Mouse (Mus musculus): ENCODE data around the gene Gm42420.

Gene Gm42420

DNA sequence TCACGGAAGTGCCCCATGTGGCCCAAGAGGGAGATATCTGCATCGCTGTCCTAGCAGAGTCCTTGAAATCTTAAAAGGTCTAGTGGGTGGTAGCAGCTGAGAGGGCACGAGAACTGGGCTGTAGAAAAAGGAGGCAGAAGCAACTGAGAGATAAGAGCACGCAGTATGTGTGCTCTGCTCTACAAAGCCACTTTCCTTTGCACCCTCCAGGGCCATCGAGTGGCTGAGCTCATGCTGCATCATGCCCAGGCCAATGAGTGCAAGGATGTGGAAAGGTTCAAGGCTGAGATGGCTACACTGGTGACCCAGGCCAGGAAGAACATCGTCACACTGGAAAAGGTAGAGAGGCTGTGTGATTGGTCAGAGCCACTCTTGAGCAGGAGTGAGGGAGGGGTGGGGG is at the start of gene Gm42420:
Gene Gm42420, plus strand, starts transcription at position 237 of the 400 bp plus-strand sequence.
- no peak for DNase-seq (ENCODE audit: low read depth, low spot score)

- no peak for DNase-seq (ENCODE audit: low read depth, low spot score)
Observed at GRCm38 (mm10) chr6:39536621-39537020, 48.9 kb upstream of the Gm42420 start.

GRCm38 (mm10) chr6:39537276-39537675 is 48.3 kb upstream of the Gm42420 start:
- no peak for DNase-seq (ENCODE audit: low read depth, low spot score)

DNA sequence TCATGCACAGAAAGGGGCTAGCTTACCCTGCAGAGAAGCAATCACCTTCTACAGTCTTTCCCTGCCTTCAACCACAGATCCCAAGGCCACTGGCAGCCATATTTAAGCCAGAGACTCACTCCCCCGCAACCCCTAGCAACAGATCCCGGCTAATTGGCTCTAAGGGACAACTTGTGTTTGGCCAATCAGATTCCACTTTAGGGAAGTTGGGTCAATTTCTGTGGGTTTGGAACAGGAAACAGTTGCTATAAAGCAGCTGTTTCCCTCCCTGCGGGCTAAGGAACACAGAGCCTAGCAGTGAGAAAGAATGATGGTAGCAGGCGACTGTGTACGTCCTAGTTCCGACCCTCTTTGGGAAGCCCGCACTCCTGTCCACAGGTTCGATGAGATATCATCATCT is 47.3 kb upstream of the Gm42420 start:
- no peak for DNase-seq (ENCODE audit: low read depth, low spot score)

- no peak for DNase-seq (ENCODE audit: low read depth, low spot score)
Observed at GRCm38 (mm10) chr6:39539679-39540155, 45.8 kb upstream of the Gm42420 start.

DNA sequence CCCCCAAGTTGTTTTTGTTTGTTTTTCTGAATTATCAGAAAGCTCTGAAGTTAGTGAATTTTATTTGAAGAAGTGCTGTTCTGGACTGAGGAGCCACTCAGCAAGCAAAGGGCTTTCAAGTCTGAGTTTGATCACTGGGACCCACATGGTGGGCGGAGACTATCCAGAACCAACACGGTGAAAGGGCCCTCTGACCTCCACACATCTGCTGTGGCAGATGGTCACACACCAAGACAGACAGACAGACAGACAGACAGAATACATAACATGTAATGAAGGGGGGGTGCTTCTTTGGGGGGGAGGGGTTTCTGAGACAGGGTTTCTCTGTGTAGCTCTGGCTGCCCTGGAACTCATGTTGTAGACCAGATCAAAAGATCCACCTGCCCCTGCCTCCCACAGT is 45.0 kb upstream of the Gm42420 start:
- no peak for DNase-seq (ENCODE audit: low read depth, low spot score)

- DNase-seq (ENCODE audit: low read depth, low spot score): peak; percentile 72
Observed at GRCm38 (mm10) chr6:39542631-39543597, 42.6 kb upstream of the Gm42420 start.

- no peak for DNase-seq (ENCODE audit: low read depth, low spot score)
Observed at GRCm38 (mm10) chr6:39543769-39544420, 41.7 kb upstream of the Gm42420 start.

DNA sequence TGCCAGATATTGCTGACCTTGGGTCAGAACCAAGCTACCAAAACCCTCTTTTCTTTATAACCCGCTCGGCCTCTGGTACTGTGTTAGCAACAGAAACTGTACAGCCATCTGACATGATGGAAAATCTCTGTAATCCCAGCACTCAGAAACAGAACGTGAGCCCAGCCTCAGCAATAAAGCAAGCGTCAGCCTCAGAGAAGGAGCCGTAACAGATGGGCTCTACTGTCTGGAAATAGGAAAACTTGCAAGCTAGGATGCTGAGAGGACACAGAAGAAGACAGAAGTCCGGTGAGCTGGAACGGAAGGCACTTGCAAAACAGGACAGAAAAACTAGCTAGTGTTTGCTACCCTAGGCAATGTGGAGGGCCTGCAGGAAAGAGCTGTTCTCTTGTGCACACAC is 40.1 kb upstream of the Gm42420 start:
- no peak for DNase-seq (ENCODE audit: low read depth, low spot score)

GRCm38 (mm10) chr6:39548030-39548429 is 37.5 kb upstream of the Gm42420 start:
- no peak for DNase-seq (ENCODE audit: low read depth, low spot score)

- DNase-seq (ENCODE audit: low read depth, low spot score): no peak
Observed at GRCm38 (mm10) chr6:39551981-39552636, 33.4 kb upstream of the Gm42420 start.

DNA sequence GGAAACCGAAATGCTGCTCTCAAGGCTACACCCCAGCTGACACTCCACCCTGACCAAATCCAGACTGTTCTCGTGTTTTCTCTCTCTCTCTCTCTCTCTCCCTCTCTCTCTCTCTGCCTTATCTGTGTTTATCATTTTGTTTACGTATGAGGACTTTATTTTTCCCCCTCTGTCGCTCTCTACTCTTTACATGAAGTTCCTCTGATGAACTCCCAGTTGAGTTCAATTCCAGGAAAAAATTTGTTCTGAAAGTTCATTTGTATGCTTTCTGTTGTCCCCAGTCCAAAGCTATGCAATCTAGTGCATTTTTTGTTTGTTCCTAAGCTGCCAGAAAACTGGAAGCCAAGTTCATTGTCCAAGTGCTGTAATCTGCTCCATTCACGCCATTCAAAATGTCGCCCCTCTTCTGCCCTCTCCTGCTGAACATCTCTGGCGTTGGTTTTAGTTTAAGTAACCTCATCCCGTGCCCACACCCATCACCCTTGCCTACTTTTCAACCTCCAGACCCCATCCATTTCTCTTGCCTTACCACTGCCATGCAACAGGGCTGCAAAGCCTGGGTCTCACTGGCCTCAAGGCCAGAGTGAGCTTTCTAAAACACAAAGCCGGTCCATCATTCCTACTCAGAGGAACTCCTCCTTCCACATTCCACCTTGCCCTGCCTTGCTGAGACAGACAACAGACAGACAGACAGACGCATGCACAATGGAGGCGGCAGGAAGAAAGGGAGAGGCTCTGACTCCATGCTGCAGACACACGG is 30.5 kb upstream of the Gm42420 start:
- no peak for DNase-seq (ENCODE audit: low read depth, low spot score)

DNA sequence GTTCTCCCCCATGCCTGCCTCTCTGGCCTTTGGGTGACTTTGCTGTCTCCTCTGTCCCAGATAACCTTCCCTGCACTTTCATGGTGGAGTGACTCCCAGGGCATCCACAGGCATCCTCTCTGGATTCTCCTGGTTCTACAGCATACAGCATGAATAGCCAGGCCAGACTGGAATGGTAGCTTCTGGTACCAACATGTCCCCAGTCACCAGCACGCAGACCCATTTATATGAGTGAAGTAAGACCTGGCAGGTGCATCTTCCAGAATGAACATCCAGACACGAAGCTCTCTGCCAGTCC is 30.0 kb upstream of the Gm42420 start:
- DNase-seq (ENCODE audit: low read depth, low spot score): no peak

GRCm38 (mm10) chr6:39556900-39557659 is 28.5 kb upstream of the Gm42420 start:
- no peak for DNase-seq (ENCODE audit: low read depth, low spot score)

GRCm38 (mm10) chr6:39557723-39558261 is 27.8 kb upstream of the Gm42420 start, which contains the start of gene Dennd2a:
Dennd2a (minus strand) TSS chr6:39557867.
- DNase-seq (ENCODE audit: low read depth, low spot score): peak; percentile 86

DNA sequence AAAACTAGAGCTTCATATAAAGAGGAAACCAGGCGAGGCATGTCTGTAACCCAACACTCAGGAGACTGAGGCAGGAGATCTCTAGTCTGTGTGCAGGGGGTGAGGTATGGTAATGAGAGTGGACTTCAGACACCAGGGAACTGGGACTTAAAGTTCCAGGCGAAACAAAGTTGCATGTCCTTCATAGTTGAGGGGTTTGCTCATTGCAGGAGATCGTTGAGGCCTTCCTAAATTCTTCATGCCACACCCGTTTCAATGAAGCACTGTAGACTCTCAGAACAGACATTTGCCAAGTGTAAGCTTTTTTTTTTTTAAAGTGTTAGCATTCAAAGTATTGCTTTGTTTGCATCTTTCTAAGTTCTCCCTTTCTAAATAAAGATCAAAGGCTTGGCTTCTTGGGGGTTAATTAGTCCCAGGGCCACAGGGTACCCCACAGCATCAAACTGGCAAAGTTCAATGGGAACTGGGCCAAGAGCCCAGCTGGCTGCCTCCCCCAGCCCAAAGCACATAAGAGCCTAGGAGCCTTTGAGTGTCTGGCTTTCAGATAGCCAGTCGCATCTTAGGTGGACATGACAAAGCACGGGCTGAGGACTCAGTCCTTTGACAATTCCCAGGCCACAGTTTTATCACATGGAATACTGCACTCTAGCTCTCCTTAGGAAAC is 26.1 kb upstream of the Gm42420 start:
- no peak for DNase-seq (ENCODE audit: low read depth, low spot score)

DNA sequence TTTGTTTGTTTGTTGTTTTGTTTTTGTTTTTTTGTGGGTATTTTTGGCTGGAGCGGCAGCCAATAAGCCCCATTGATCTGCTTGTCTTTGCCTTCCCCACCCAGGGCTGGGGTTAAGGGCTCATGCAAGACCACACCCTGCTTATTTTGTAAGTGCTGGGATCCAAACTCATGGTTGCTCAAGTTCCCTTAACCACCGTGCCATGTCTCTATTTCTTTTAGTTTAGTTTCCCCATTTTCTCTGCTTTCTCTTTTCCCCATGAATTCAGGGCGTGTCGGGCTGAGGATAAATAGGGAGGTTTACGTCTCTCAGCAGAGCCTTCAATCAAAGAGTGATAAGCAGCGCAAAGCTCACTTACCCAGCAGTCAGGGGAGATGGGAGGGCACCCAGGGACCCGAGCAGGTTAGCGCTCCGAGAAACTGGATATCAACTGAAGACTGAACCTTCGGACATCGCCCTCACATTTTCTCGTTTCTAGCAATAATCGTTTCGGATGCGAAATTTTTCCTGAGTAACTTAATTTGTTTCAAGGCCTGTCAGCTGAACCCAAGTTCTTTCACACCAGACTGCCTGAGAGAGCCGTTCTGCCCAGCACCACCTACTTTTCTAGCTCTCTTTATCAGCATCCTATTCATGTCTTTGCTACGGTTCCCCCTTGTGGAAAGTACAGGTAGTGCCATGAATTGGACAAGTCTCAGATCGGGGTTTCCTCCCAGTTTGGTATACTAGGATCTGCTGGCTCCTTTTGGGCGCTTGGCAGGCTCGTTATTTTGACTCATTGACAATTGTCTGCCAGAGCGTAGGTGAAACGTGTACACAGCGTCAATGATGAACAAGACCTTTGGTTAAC is 23.2 kb upstream of the Gm42420 start:
- DNase-seq (ENCODE audit: low read depth, low spot score): peak; percentile 82

- peak; percentile 50 for DNase-seq (ENCODE audit: low read depth, low spot score)
Observed at GRCm38 (mm10) chr6:39567528-39567927, 18.0 kb upstream of the Gm42420 start.

DNA sequence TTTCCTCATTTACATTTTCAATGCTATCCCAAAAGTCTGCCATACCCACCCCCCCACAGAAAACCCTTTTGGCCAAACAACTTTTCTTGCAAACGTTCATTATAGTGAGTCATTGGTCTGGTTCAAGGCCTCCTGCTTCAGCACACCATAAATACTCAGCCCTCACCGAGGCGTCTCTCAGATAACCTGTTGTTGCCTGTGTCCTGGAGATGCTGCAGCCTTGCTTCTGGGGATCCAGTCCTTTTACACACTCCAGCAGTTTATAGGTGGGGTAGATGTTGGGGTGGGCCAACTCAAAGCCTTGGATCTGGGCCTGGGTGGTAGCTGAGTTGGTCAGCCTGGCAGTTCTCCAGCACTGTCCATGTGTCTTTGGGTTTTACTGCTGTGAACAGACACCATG is 15.1 kb upstream of the Gm42420 start:
- no peak for DNase-seq (ENCODE audit: low read depth, low spot score)
